Mouse (Mus musculus) fat pad, adult 2 months (tissue): Measurements from ENCODE around the gene Myh1.

Experiments
- DNase-seq: peaks from one replicate; pipeline ENCODE4 v3.0.0-alpha.2; 2011; ENCODE audit warnings: low read depth, low spot score; ENCODE audit errors: extremely low read depth

Myh1 gene

DNA sequence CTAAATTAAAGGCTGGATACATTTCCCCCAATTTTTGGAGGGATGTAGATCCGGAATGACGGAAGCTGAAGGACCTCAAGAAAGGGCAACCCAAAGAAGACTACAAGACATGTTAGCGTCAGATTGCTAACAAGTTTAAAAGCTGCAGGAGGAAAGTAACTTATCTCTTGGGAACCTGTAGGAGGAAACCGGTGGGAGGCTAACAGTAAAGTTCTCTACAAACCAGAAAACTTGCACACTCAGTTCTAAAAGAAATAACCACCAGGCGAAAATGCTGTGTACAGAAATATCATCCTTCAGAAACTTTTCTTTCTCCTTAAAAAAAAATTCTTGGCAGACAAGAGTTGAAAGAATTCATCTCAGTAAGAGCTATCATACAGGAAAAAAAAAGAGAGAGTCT lies 29.3 kb downstream of the Myh1 start:
- no peak for DNase-seq

- no peak for DNase-seq
Measured at GRCm38 (mm10) chr11:67229946-67230345, 30.1 kb downstream of the Myh1 start.

DNA sequence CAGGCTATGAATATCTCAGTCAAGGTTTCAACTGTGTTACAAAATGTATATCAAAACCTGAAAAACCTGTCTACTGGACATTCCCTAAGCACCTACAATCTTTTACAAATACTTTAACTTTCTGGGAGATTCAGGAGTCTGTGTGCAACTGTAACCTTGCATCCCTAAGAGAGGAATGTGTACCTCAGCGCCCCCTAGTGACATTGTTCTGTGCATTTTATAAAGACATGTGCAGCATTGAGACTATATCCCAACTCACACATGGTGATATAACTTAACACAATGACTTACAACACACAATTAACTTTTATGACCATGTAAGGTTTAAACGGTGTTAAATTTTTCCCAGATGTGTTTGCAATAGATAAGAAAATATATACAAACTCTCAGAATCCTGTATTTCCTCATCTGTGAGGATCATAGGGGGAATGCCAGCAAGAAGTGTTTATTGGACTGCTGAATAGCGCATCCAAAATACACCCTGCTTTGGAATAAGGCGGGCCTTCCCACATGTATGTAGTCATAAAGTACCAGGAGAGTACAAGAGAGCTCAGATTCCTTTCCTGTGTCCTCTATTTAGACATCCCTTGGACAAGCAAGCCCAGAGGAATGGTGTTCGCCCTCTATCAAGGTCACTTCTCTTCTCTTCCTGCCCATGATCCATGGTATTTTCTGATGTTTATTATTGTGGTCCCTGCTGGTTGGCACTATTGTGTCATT lies 35.9 kb downstream of the Myh1 start:
- DNase-seq, result no peak

DNA sequence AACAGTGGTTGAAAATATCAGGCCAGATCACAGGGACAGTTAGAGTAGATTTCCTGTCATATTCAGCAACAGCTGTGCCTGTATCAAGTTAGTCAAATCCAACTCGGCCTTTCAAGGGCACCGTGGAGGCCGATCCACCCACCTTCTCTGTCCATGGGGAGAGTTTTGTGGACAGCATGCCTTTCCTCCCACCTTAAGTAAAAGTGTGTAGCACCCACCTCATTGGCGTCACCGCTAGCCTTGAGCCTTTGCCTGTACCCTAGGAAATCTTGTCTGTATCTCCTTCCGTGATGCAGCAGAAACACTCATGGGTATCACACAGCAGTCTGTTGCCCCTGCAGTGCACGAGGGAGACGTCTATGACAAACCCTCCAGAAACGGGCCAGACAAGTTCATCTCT lies 36.9 kb downstream of the Myh1 start:
- no peak for DNase-seq

DNA sequence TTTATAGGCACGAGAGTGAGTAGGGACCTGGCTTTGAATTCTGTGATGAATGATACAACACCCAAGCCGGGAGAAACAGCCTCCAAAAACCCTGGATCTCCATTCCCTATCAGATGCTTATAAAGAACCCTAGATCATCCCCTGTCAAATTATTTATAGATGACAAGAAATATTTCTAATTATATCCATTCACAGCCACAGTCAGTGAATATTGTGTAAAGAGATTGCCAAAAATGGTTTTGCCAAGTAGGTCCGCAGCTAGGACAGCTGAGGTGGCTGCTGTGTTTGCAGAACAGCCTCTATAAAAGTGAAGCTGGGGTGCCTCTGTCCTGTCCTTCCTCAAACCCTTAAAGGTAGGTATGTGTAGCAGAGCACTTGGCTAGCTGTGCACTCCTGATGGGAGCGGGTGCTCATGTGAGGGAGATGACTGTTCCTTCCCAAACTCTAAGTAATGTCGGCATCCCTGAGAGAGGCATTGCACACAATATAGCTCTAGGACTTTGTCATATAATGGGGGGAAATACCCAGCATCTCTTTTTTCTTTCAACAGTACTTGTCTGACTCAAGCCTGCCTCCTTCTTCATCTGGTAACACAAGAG lies 37.7 kb downstream of the Myh1 start, which contains the start of gene Myh4:
Gene Myh4 (plus strand): TSS at position 549 of the 599 bp plus-strand sequence.
- no peak for DNase-seq

DNA sequence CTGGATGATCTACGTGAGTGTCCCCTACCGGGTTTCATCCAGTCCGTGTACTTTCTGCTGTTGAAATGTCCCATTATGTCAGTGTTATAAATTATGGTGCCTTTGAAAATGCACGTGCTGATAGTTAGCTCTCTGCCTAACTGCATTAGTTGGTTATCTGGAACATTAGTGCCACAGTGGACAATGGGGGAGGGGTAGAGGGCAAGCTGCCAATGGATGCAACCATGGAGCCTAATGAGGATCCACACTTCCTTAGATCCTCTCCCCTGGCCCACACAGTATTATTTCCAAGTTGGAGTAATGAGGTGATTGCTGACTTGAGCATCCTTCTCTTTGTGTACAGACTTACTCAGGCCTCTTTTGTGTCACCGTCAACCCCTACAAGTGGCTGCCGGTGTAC lies 41.2 kb downstream of the Myh1 start:
- no peak for DNase-seq

- no peak for DNase-seq
Measured at GRCm38 (mm10) chr11:67253691-67254090, 53.8 kb downstream of the Myh1 start.

DNA sequence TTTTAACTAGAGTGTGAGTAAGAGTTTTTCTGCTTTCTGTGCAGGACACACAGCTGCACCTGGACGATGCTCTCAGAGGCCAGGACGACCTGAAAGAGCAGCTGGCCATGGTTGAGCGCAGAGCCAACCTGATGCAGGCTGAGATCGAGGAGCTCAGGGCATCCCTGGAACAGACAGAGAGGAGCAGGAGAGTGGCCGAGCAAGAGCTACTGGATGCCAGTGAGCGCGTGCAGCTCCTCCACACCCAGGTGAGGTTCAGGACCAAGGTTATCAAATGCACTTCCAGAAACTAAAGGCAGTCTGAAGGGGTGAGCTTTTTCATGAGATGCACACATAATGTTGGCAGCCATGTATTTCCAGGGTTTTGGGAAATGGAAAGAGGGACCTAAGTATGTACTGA lies 57.2 kb downstream of the Myh1 start:
- DNase-seq, result no peak

- no peak for DNase-seq
Measured at GRCm38 (mm10) chr11:67260956-67261355, 61.1 kb downstream of the Myh1 start.
